Mouse (Mus musculus): ENCODE data around the gene Dpp4.

- TF ChIP-seq CTCF (IDR thresholded peaks at IDR 0.05): no peak
- TF ChIP-seq EP300 (IDR thresholded peaks at IDR 0.05): no peak
These were observed 105.1 kb downstream of the Dpp4 start for GRCm38 (mm10) chr2:62306978-62307377.
